Mouse (Mus musculus) right cerebral cortex, postnatal 36 days (tissue): ENCODE results near the gene Dido1.
"Not testable (repeated sequence)": the region's sequence is repeated elsewhere in the genome, so short reads cannot be mapped to it uniquely, and the experiment has no call there.

Source experiments
- DNase-seq, 2 experiments: peaks; one replicate each; pipeline ENCODE4 v3.0.0; 2022; ENCODE audit warnings: low spot score in 2 of 2, mixed read lengths in 1 of 2

The Dido1 gene

GRCm38 (mm10) chr2:180724585-180725413, 15.0 kb upstream of the Dido1 start, which contains the start of gene Slc17a9:
TSS of gene Slc17a9 (plus strand) at chr2:180725263.
- DNase-seq, result no peak

- DNase-seq, result no peak
These were observed 14.1 kb upstream of the Dido1 start for GRCm38 (mm10) chr2:180723865-180724264.

GRCm38 (mm10) chr2:180722748-180723147, 12.9 kb upstream of the Dido1 start:
- not testable (repeated sequence) for DNase-seq

- DNase-seq, result no peak
These were observed 2.4 kb upstream of the Dido1 start for GRCm38 (mm10) chr2:180712037-180712689.

GRCm38 (mm10) chr2:180711527-180711926, 1.7 kb upstream of the Dido1 start:
- DNase-seq, result no peak

GRCm38 (mm10) chr2:180710276-180711155, 717 bp upstream of the Dido1 start:
- no peak for DNase-seq

GRCm38 (mm10) chr2:180709023-180709922, 526 bp downstream of the Dido1 start:
- no peak for DNase-seq

- no peak for DNase-seq
These were observed 3.8 kb downstream of the Dido1 start for GRCm38 (mm10) chr2:180705975-180706374.

GRCm38 (mm10) chr2:180705066-180705465, 4.7 kb downstream of the Dido1 start:
- no peak for DNase-seq

- DNase-seq, result no peak
These were observed 5.2 kb downstream of the Dido1 start for GRCm38 (mm10) chr2:180704591-180704990.

- DNase-seq, result no peak
These were observed 6.0 kb downstream of the Dido1 start for GRCm38 (mm10) chr2:180703645-180704359.

- DNase-seq, result no peak
These were observed 6.6 kb downstream of the Dido1 start for GRCm38 (mm10) chr2:180703175-180703574.

- DNase-seq, result no peak
These were observed 7.1 kb downstream of the Dido1 start for GRCm38 (mm10) chr2:180702701-180703149.

- DNase-seq, result peak; percentile 87 to 88
These were observed 7.8 kb downstream of the Dido1 start for GRCm38 (mm10) chr2:180701767-180702621.

GRCm38 (mm10) chr2:180701053-180701766, 8.6 kb downstream of the Dido1 start:
- DNase-seq, result no peak

GRCm38 (mm10) chr2:180700457-180700856, 9.3 kb downstream of the Dido1 start:
- DNase-seq, result no peak

GRCm38 (mm10) chr2:180695176-180695575, 14.6 kb downstream of the Dido1 start:
- DNase-seq, result no peak

- peak in 1 of 2 experiments; percentile 16 for DNase-seq
These were observed 17.2 kb downstream of the Dido1 start for GRCm38 (mm10) chr2:180692630-180693029.

- DNase-seq, result no peak
These were observed 20.0 kb downstream of the Dido1 start for GRCm38 (mm10) chr2:180689841-180690240.
